Mouse (Mus musculus): ENCODE data around the gene Mboat2.
A peak's percentile ranks its signal among the peaks of the same experiment; 100 is the strongest.

Mboat2 gene

DNA sequence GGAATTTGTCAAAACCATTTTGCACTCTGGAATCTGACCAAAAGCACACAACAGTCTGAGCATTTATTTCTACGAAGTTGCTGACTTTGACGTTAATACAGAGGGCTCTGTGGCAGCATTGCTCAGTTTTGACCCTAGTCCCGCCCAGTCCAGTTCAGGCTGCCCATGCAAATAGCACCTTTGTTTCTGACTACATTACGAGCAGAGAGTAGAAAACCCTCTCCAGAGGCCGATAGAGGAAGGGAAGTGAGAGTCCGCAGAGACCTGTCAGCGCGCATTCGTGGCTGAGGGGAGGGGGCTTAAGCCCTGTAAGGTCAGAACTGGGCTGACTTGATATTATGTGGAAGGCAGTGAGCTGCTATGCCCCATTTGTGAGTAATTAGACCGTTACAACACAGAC is 69.0 kb downstream of the Mboat2 start:
- no peak for DNase-seq (ENCODE audit: low spot score in 2 of 2)

GRCm38 (mm10) chr12:24902736-24903135 is 72.1 kb downstream of the Mboat2 start:
- no peak for DNase-seq (ENCODE audit: low spot score in 2 of 2)

- DNase-seq (ENCODE audit: low spot score in 2 of 2), result no peak
Measured at GRCm38 (mm10) chr12:24907894-24908293, 77.2 kb downstream of the Mboat2 start.

GRCm38 (mm10) chr12:24909679-24910078 is 79.0 kb downstream of the Mboat2 start:
- no peak for DNase-seq (ENCODE audit: low spot score in 2 of 2)

- no peak for DNase-seq (ENCODE audit: low spot score in 2 of 2)
Measured at GRCm38 (mm10) chr12:24912174-24912573, 81.5 kb downstream of the Mboat2 start.

DNA sequence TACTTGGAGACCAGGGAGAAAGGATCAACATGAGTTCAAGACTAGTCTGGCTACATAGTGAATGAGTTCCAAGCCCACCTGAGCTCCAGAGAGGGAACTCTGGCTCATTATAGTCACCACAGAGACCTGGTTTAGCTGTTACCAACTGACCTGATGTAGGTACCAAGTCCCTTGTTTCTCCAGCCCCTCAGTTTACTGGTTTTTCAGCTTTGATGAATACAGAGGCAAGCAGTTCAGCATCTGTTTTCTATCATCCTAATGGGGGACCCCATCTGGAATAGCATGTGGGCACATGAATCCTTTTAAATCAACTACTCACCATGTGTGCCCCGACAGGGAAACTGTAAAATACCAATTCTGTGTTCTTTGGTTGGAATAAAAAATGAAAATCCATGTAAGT is 82.2 kb downstream of the Mboat2 start:
- DNase-seq (ENCODE audit: low spot score in 2 of 2), result no peak

- DNase-seq (ENCODE audit: low spot score in 2 of 2), result no peak
Measured at GRCm38 (mm10) chr12:24918575-24919262, 88.0 kb downstream of the Mboat2 start.

GRCm38 (mm10) chr12:24920861-24921260 is 90.2 kb downstream of the Mboat2 start:
- no peak for DNase-seq (ENCODE audit: low spot score in 2 of 2)

DNA sequence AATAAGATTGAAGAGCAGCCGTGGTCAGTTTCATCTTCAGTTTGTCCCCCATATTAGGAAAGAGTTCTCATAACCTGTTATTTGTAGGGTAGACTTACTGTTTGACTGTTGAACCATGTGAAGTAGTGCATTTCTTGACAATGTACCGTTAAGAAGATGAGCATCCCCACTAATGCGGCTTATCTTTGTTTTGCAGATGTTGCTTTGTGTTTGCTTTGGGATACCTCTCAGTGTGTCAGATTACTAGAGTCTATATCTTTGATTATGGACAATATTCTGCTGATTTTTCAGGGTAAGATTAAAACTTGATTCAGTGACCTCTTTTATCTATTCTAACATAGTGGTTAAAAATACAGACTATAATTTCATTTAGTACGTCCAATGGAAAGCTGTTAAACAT is 93.3 kb downstream of the Mboat2 start:
- DNase-seq (ENCODE audit: low spot score in 2 of 2), result no peak

- no peak for DNase-seq (ENCODE audit: low spot score in 2 of 2)
Measured at GRCm38 (mm10) chr12:24925276-24925675, 94.6 kb downstream of the Mboat2 start.

DNA sequence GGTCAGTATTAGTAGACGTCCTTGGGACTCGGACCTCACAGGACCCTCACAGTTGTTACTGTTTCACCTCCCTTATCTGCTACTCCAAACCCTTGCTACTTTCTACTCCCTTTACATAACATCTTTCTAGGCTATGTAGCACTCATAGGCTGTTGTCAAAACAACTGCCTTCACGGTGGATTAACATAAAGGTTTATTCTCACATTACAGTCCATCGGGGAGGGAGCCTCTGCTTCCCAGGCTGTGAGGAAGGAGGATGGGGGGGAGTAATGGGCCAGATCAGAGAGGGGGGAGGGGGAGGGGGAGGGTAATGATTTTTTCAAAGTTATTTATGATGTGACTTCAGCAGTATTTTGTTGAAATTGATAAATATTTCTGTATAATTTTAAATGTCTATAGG is 95.0 kb downstream of the Mboat2 start:
- no peak for DNase-seq (ENCODE audit: low spot score in 2 of 2)

- DNase-seq (ENCODE audit: low spot score in 2 of 2), result peak; percentile 84 to 91
Measured at GRCm38 (mm10) chr12:24928051-24928748, 97.5 kb downstream of the Mboat2 start.

GRCm38 (mm10) chr12:24929043-24929442 is 98.4 kb downstream of the Mboat2 start:
- DNase-seq (ENCODE audit: low spot score in 2 of 2), result no peak

GRCm38 (mm10) chr12:24930760-24931159 is 100.1 kb downstream of the Mboat2 start:
- DNase-seq (ENCODE audit: low spot score in 2 of 2), result no peak

DNA sequence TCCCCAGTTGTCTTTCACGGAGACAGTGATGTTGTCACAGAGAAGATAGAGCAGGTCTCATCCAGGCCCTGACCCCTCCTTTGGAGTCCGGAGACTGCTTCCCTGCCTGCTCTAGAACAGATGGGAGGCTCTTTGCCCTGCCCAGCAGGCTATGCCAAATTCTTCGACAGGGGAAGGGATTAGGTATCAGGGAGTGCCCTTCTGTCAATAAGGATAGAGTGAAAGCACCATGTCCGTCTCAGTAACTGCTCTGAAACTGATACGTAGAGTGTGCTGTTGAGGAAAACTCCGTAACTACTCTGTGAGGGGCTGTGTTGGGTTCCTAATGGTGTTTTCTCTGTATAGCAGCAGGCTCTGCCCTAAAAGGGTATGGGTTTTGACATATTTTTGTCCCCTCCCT is 101.4 kb downstream of the Mboat2 start:
- no peak for DNase-seq (ENCODE audit: low spot score in 2 of 2)

DNA sequence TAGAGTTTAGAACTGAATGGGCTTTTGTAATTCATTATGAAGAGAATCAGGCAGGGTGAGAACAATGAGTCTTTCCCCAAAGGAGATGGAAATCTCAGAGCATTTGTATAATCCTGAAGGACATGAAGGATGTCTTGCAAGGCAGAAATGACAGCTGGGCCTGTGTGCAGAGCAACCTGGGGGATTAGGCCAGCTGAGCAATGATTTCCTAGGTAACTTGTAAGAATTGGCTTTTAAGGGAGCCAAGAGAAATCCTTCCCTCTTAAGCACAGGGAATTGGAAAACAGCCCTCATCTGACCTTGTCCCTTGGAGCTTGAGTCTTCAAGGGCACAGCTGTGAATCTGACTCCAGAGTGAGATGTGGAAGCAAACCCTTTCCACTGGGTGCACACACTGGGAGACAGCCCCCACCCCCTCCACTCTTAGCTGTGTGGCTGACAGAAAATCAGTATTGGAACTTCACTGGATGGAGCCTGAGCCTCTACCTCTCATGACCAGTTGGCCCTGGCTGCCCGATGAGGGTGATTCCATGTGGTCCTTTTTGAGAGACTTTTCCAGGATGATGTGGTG is 102.6 kb downstream of the Mboat2 start:
- no peak for DNase-seq (ENCODE audit: low spot score in 2 of 2)

DNA sequence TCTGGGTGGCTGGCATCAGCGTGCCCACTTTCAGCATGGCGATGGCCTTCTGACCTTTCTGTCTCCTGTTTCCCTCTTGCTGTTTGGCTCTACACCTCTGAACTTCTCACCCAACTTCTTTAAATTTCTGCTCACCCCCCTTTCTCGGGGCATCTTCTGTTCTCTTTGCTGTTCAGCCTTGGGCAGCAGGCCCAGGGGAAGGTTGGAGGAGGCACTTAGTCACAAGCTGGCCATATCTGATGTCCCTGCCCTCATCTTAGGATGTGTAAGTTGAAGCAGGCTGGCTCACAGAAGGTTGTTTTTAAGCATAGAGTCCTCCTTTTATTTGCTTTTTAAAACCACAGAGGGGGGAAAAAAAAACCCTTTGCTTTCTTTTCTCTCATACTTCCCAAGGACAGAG is 103.3 kb downstream of the Mboat2 start:
- no peak for DNase-seq (ENCODE audit: low spot score in 2 of 2)

DNA sequence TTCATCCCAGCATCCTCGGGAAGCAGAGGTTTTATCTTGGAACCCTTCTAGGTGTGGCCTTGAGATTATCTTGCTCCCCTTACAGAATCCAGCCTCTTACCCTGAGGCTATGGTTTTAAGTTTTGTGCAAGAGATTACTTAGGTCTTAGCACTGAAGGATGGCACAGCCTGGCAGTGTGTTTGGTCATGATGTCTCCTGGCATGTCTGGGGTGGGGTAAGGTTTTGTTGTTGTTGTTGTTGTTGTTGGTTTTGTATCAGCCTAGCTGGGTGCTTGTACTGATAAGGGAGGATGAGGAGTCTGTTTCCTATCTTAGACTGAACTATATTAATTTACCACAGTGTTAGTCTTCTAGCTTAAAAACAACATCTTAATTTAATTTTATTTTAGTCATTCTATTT is 105.6 kb downstream of the Mboat2 start:
- no peak for DNase-seq (ENCODE audit: low spot score in 2 of 2)

- DNase-seq (ENCODE audit: low spot score in 2 of 2), result no peak
Measured at GRCm38 (mm10) chr12:24939372-24939771, 108.7 kb downstream of the Mboat2 start.

- DNase-seq (ENCODE audit: low spot score in 2 of 2), result no peak
Measured at GRCm38 (mm10) chr12:24942619-24943287, 112.1 kb downstream of the Mboat2 start.

GRCm38 (mm10) chr12:24943427-24943826 is 112.7 kb downstream of the Mboat2 start:
- no peak for DNase-seq (ENCODE audit: low spot score in 2 of 2)

DNA sequence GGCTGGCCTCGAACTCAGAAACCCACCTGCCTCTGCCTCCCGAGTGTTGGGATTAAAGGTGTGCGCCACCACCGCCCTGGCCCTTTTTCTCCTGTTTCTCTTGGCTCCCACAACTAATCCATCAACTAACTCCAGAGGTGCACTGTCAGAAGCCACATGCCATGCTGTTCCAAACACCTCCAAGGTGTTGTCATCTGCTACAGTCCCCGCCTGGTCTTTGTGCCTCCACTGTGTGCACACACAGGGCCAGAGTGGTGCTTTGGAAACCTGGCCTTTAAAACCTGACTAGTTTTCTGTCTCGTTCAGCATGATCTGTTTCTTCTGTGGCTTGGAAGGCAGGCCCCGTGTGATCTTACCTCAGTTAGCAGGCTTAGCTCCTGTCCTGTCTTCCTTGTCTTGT is 113.9 kb downstream of the Mboat2 start:
- DNase-seq (ENCODE audit: low spot score in 2 of 2), result no peak

GRCm38 (mm10) chr12:24947065-24947464 is 116.4 kb downstream of the Mboat2 start:
- no peak for DNase-seq (ENCODE audit: low spot score in 2 of 2)
